Mouse (Mus musculus) WW6 (cell line): ENCODE results near the gene Aqp1.

ENCODE experiments used
- DNase-seq: peaks from one replicate; pipeline ENCODE4 v3.0.0-alpha.2; 2013; ENCODE audit warnings: low read depth, low spot score

The Aqp1 gene

GRCm38 (mm10) chr6:55332100-55332772 is 4.0 kb upstream of the Aqp1 start:
- DNase-seq: no peak

- DNase-seq: no peak
Observed at GRCm38 (mm10) chr6:55332773-55333109, 3.5 kb upstream of the Aqp1 start.

GRCm38 (mm10) chr6:55337242-55337641 is 1.0 kb downstream of the Aqp1 start:
- DNase-seq: no peak

- DNase-seq: no peak
Observed at GRCm38 (mm10) chr6:55338077-55338476, 1.8 kb downstream of the Aqp1 start.

- no peak for DNase-seq
Observed at GRCm38 (mm10) chr6:55338934-55339825, 2.9 kb downstream of the Aqp1 start.

- DNase-seq: no peak
Observed at GRCm38 (mm10) chr6:55341688-55342087, 5.5 kb downstream of the Aqp1 start.

- no peak for DNase-seq
Observed at GRCm38 (mm10) chr6:55342328-55342727, 6.1 kb downstream of the Aqp1 start.

- DNase-seq: no peak
Observed at GRCm38 (mm10) chr6:55343446-55343845, 7.2 kb downstream of the Aqp1 start.

- no peak for DNase-seq
Observed at GRCm38 (mm10) chr6:55344291-55345016, 8.2 kb downstream of the Aqp1 start.

GRCm38 (mm10) chr6:55345264-55345663 is 9.0 kb downstream of the Aqp1 start:
- no peak for DNase-seq

GRCm38 (mm10) chr6:55346491-55346890 is 10.3 kb downstream of the Aqp1 start:
- no peak for DNase-seq

GRCm38 (mm10) chr6:55347711-55348571 is 11.7 kb downstream of the Aqp1 start:
- no peak for DNase-seq

GRCm38 (mm10) chr6:55349231-55349630 is 13.0 kb downstream of the Aqp1 start:
- no peak for DNase-seq

- no peak for DNase-seq
Observed at GRCm38 (mm10) chr6:55350383-55350952, 14.2 kb downstream of the Aqp1 start.

GRCm38 (mm10) chr6:55351712-55352111 is 15.5 kb downstream of the Aqp1 start:
- no peak for DNase-seq

- no peak for DNase-seq
Observed at GRCm38 (mm10) chr6:55353711-55354445, 17.6 kb downstream of the Aqp1 start.

GRCm38 (mm10) chr6:55354456-55355117 is 18.4 kb downstream of the Aqp1 start:
- DNase-seq: no peak

GRCm38 (mm10) chr6:55355575-55355974 is 19.3 kb downstream of the Aqp1 start:
- no peak for DNase-seq

GRCm38 (mm10) chr6:55356017-55356703 is 19.9 kb downstream of the Aqp1 start:
- DNase-seq: no peak
